Mouse (Mus musculus): ENCODE data around the gene Prune2.

Gene Prune2

DNA sequence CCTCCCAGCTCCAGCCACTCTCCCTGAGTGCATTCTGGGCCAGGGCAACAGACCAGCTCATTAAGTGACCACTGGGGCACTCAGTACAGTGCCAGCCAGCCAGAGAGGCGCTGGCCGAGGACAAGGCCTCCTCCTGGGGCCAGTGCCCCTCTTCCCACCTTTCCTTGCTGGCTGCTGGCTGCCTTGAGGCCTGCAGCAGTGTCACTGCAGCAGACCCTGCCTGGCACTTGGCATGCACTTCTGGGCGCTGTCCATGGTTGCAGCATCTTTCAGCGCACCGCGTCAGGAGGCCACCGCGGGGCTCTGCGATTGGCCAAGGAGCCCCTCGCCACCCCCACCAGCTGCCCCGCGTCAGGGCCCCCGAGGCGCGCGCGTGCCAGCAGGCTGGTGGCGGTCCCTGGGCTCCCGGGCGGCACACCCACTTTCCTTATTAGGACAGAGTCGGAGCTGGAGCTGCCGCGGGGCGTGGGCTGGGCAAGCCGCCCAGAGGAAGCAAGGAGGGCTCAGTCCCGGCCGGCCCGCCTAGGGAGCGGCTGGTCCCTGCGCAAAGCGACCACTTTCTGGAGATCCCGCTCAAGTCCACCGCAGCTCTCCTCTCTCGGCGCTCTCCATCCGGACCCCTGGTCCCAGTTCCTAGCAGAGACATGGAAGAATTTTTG, at the start of gene Prune2:
TSS of gene Prune2 (plus strand) at position 506 of the 659 bp plus-strand sequence.
- peak; percentile 24 for DNase-seq (ENCODE audit: low read depth, low spot score)

DNA sequence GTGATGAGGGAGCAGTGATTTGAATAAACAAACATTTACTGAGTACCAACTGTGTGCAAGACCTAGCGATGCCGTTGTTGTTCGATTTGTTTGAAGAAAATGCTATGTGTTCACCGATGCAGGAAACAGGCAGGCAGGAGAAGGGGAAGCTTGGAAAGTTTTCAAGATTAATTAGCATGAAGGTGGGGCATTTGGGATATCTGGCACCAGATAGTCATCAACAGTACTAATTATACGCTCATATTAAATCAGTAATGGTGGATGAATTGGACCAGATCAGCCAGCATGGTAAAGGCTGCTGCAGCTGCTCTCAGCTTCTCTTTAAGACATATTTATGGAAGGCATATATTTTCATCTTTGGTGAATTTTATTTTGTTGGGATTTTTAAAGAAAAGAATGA, 44.4 kb upstream of the Prune2 start:
- no peak for DNase-seq (ENCODE audit: low read depth, low spot score)

DNA sequence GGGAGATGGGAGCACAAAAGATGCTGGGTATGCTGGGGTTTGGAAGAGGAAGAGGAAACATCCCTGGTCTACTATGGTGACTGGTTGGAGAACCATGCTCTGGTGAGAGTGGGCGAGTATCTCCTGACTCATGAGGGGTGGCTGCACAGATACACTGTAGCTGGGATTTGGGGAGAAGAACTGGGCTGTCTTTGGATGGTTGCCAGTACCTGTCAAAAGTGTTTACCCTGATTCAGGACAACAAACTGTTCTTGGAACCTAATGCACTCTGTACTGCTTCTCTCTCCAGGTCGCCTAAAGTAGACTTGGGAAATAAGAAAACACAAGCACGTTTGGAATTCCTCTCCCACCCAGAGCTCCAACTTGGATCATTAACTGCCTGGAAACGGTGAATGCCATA, 31.4 kb upstream of the Prune2 start:
- no peak for DNase-seq (ENCODE audit: low read depth, low spot score)

DNA sequence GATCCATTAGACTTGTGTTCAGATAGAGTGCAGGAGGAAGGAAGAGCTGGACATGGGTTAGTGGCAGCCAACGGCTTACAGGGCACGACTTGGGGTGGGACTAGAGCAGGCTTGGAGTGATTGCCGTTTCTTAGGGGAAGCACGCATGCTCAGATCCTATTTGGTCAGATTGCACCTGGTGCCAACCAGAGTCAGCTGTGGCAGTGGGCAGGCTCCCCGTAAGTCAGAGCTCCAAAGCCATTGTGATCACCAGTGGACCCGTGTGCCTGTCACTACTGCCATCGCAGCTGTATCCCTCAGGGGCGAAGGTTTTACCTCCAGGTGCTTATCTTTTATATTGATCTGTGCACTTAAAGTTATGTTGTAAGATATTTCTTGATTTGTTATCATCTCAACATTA, 21.3 kb upstream of the Prune2 start:
- DNase-seq (ENCODE audit: low read depth, low spot score), result no peak

DNA sequence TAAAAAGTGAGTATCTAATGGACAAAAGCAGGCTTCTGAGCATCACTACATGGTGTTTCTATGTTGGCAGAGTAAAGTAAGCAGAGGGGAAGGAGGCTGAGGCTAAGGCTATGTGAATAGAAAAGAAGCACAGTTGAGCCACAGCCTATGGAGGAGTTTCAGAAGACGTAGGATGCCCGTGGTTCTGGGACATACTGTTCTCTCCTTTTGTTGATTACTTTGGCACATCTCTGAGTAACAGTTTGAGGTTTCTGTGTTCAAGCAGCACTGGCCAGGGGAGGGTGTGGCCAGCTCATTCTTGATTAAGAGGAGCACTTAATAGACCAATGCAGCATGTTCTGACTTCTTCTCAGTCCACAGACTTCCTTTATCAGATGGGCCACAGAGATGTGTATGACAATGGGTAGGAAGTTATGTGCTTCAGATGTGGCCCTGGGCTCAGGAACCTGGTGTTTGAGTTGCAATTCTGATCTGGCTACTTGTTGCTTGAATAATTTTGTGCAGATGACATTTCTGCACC, 7.1 kb upstream of the Prune2 start:
- DNase-seq (ENCODE audit: low read depth, low spot score), result no peak

DNA sequence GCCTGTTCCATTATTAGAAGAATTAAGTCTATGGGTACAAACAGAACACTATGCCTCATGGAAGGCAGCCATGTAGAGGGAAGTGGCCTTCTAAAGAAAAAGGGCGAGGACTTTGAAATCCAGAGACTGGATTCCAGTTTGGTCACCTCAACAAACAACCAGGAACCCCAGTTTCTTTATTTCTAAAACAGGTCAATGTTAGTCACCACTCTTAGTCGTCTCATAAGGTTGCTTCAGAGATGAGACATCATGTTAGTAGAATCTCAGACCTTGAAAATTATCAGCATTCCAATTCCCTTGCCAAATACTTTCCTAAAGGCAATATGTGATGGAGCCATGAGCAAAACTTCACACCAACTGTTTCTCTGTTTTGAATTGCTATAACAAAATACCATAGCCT, 6.6 kb upstream of the Prune2 start:
- no peak for DNase-seq (ENCODE audit: low read depth, low spot score)

DNA sequence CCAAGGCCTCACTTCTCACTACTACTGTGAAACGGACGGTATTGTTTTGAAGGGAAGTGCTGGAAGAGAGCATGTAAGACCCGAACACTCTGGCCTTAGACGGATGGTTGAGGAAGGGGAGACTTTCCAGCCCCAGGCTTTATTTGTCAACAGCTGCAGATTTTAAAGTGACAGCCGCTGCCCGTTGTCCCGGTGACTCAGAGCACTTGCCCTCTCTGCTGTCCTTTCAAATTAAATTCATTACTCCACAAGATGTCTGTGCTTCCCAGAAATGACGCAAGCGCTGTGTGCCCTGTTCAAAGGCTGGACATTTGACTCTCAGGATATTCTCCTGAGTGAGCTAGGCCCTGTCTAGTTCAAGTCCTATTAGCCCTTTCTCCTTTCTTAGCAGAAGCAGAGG, 5.9 kb upstream of the Prune2 start:
- DNase-seq (ENCODE audit: low read depth, low spot score), result no peak

DNA sequence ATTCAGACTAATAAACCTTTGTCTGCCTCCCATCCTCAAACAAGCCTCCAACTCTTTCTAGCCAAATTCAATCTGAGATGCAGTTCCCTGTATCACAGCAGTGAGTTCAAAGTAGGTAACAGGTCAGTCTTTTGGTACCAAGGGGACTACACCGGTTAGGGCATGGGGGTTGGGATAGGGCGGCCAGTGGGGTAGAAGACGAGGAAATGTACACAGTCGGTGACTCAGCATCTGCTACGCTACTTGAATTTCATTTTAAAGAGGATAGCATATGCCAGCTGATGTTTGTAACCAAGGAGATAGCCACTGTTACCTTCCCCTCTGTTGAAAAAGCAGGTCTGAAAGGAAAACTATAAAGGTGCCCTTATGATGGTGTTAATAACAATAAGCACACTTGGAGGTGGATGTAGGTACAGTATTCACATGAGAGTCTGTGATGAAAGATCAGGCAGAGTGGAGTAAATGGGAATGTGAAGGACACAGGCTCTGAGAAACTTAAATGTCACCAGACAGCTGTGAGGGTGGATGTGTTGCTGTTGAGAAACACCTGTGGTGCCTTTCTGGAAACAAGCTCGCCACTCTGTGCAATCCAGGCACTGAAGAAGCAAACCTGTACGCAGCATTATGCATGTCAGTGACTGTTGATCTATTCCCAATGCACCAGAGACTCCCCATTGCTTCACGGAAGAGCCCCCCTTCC, 5.1 kb upstream of the Prune2 start:
- DNase-seq (ENCODE audit: low read depth, low spot score), result peak; percentile 3

DNA sequence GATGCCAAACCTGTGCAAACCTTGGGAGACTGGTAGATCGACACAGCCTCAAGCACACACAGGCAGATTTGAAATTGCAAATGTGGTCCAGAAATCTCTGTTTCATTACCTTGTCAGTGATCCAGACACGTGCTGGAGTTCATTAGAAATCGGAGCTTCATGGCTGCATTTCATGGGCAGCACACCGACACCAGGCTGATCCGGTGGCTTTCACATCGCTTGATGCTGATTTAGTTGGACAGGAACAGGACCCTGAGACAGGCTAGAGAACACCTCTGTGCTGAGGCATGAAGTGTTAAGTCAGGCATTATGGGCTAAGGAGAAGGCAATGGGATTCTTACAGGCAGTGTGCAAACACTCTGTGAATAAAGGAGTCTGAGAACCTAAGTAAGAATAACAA, 1.2 kb upstream of the Prune2 start:
- no peak for DNase-seq (ENCODE audit: low read depth, low spot score)

DNA sequence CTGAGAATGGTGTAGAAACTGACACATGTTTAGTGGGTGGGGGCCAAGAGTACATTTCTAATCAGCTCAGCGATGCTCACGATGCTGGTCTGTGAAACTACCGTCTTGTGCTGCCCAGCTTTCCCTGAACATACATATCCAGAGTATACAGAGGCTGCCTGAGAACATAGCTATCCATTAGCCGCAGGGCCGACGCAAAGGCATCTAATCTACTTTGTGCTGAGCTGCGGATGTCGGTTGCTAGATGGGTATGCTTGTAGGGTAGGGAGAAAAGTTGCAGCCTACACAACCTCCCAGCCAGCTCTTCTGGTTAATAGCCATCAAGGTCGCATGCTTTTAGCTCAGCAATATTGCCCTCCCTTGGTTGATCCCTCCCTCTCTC, 696 bp upstream of the Prune2 start:
- DNase-seq (ENCODE audit: low read depth, low spot score), result peak; percentile 17

DNA sequence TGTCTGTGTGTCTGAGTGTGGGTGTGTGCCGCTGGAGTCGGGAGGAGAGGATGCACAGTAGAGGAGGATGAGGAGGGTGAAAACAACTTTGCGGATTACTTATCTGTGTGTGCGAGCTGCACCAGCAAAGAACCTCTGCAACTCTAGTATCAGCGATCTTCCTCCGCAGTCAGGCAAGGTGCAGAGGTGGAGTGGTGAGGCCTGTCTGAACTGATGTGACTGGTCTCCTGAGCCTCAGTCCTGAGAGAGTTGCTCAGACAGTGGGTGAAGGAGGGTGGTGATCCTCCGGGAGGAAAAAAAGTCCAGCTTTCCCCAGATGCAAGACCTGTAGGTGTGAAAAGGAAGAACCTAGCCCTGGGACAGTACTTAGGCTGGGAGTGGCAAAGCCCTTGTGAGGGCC, 401 bp downstream of the Prune2 start:
- peak; percentile 8 for DNase-seq (ENCODE audit: low read depth, low spot score)

DNA sequence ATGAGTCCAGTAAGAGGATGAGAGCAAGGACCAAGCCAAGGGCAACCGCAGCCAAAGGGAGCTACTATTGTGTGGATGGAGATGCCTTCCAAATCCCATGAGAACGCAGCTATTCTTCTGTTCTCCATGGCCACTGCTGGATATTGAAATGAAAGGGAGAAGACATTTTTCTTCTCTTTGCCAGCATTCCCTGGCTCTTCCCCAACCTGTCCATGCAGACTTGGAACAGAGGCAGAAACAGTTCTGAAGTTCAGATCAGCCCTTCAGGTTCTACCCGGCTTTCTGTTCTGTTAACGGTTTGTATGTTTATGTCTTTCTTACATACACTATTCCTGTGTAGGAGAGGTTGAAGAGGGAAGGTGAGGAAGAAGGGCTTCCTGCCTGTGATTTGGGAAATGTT, 3.1 kb downstream of the Prune2 start:
- no peak for DNase-seq (ENCODE audit: low read depth, low spot score)

DNA sequence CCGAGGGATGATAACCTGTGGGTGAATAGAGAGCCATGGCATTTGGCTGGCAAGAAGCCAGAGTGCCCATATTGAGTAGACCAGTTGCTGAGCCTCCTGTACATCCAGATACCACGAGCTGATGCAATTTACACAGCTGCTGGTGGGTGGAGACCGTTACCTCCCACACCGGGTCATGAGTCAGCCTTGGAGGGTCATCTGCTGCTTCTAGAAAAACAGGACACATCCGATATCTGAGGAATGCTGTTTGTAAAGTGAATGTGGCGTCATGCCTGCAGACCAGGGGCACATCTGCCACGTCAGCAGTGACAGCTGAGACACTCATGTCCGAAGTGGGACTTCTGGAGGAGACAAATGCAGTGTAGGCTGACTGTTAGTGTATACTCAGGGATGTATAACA, 3.6 kb downstream of the Prune2 start:
- DNase-seq (ENCODE audit: low read depth, low spot score), result peak; percentile 2

DNA sequence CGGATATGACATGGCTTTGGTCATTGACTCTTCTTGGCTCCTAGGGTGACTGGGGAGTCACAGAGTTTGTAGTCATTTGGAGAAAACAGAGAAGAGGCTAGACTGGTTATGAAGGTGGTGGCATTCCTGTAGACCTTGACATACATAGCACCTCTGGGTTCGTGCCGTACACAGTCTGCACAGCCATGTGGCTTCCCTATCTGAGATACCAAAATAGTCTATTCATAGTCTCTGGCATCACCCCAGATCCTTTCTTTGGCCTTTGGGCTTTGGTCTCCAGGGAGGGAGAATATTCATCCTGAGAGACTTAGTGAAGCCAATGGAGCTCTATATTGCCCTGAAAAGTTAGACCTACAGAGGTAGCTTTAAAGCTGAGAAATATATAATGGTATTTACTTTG, 5.1 kb downstream of the Prune2 start:
- no peak for DNase-seq (ENCODE audit: low read depth, low spot score)

DNA sequence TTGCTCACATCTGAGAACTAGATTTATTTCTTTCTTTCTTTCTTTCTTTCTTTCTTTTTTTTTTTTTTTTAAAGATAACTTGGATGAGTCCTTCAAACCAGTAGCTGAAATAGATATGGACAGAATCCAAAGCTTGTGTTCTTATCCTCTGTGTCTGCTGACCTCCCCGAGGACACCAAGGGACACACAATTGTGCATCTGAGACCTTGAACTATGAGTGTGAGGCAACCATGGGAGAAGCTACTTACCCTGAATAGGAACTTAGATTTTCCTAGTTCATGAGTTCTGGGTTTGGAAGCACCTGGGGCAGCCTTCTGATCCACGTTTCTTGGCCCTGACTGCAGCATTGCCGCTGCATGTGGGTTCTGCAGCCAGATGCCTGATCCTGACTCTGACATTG, 7.3 kb downstream of the Prune2 start:
- no peak for DNase-seq (ENCODE audit: low read depth, low spot score)

DNA sequence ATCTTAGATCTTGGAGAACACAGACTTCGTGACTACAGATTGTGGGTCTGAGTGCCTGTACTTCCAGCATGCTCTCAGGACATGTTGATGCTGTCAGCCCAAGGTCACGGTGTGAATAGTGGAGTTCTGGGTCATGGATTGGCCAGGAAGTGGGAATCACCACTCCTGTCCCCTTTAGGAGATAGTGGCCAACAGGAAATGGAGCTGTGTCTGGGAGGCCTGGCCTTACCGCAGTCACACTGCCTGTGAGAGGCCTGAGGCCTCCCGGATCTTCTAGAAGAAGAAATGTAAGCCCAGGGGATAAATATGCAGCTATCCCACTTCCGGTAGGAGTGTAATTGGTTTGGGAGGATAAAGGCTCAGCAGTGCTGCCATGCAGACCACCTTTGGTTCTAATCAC, 12.8 kb downstream of the Prune2 start:
- DNase-seq (ENCODE audit: low read depth, low spot score), result no peak

DNA sequence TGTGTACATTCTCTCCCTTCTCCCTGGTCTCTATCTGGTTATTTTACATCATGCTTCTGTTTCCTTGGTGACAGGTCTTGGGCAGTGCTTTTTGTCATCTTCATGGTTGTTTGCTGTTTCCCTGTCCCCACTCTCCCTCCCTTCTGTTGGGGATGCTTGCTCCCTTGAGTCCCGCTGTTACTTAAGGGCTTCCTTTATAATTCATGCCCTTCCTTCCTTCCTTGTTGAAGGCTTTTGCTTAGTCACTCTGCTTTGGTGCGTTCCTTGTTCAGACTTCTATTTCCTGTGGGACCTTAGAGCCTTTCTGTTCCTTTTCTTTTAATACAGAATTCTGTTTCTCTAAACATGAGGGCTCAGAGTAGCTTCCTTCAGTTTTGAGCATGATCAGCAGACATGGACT, 14.7 kb downstream of the Prune2 start:
- DNase-seq (ENCODE audit: low read depth, low spot score), result no peak

DNA sequence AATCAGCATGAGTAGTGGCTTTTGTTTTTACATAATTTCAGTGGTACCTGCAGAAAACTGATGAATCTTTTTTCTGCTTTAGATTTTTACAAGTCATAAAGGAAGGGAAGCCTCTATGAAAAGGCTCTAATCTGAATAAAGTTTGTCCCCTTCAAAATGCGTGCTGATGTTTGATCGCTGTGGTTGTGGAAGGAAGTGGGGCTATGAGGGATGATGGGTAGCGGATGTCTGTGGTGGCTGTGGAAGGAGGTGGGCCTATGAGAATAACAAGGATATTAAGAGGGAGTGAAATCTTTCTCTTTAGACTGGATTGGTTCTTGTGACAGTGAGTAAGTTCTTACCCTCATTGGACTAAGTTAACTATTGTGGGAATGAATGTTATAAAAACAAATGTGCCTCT, 23.0 kb downstream of the Prune2 start:
- DNase-seq (ENCODE audit: low read depth, low spot score), result no peak

DNA sequence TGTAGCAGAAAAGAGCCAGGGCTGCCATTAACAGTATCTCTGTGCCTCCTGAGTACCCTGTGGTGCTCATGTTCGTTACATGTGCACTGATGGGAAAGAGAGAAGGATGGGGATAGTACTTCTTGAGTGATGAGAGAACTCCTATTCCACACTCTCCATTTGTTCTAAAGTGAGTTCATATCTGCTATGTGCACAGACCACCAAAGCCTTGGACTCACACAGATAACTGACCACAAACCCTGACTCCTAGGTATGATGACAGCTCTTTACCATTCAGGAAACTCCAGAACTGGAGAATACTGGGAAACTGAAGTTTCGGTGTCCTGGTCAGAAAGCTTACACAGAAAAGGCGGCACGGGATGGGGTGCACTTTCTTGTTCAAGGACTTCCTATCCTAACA, 25.8 kb downstream of the Prune2 start:
- no peak for DNase-seq (ENCODE audit: low read depth, low spot score)

DNA sequence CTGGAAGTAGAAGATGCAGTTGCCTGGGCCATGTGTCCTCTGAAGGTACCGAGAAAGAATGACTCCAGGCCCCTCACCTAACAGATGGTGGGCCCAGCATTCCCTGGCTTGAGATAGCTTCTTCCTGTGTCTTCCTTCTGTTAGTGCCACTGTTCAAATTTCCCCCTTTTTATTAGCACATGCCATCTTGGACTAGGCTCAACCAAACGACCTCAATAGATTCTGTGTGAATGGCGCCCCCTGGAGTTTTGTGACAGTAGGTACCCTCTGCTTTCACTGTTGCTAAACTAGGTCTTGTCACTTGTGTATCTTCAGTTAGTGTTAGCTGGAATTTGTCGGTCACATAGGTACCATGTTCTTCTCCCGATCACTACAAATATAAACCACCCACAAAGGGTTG, 29.0 kb downstream of the Prune2 start:
- peak; percentile 43 for DNase-seq (ENCODE audit: low read depth, low spot score)

DNA sequence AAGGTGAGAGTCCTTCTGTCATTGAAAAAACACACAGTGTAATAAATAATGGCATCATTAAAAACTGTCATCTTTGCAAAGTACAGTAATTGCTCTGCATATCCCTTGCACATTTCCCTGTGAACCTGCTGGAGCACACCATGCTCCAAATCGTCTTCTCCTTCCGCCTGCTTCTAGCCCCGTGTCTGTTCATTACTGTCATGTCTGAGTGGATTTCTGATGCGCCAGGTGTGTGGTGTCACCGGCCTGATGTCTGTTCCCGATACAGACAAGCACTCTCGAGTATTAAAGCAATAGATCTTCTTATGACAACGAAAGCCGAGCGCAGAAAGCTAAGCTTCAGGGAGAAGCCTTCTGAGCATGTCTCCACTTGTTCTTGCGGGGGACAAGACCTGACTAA, 32.1 kb downstream of the Prune2 start:
- DNase-seq (ENCODE audit: low read depth, low spot score), result no peak

DNA sequence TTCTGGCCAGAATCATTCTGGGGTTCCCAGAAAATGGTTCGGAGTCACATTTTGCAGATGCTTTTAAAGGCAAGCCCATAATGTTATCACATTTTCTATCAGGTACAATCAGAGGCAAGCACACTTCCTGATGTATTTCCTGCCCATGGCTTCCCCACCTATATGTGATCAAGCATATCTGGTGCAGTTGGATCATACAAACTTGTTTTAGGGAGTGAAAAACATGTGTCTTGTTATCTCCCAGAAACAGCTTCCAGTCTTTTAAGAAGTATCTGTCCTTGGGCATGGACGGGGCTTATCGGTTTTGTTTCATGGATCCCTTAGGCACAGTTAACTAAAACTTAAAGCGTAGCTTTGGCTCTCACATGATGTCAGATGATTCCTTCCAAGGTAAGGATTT, 36.2 kb downstream of the Prune2 start:
- no peak for DNase-seq (ENCODE audit: low read depth, low spot score)

DNA sequence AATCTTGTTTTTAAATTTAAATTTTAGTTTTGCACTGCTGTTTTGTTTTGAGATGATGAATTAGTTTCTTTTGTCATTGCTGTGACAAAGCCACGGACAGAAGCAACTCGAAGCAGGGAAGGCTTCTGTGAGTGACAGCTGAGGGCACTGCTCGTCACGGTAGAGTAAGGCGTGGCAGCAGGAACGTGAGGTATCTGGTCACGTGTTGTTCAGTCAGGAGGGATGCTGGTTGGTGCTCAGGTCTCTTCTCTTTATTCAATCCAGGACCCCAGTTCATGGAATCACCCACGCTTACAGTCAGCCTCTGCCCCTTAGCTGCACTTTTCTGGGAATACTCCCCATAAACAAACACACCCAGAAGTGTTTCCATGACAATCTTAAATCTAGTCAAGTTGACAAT, 38.3 kb downstream of the Prune2 start:
- no peak for DNase-seq (ENCODE audit: low read depth, low spot score)

DNA sequence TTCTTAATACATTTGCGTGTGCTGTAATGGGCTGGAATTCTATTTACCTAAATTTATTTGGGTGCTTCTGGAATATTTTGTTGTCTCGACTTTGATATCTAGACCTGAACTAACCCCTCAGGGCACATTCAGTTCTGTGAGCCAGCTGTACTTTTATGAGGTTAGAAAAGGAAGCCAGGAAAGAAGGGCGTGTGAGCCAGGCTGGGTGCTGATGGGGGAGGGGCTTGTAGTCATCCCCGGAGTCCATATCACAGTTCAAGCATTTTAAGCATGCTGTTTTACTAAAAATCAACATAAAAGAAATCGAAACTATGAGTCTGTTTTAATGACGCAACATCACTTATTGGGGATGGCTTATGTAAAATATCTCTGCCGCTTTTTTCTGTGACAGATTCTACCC, 42.0 kb downstream of the Prune2 start:
- DNase-seq (ENCODE audit: low read depth, low spot score), result no peak

Measured in brain, adult 2 months (tissue).